Comparison of ENCODE assay signal across 25 mouse cellular contexts in genomic region chr2:158233106-158233505, GRCm38 (mm10). TPM values are rescaled to one million over a fixed set of nuclear protein-coding genes. Genes with fewer than 3 reads are reported as not detected.
A peak's percentile ranks its signal among the peaks of the same experiment; 100 is the strongest.
DNase-seq lines count a peak whose midpoint lies in the region; ATAC-seq and TF ChIP-seq lines count a peak whose summit lies in the region.
"Had no signal": no experiment of that assay in that cellular context is flagged by ENCODE, and none has a peak within 500 bp of the region (broad histone marks: within the 10 kb centered on the region; RNA-seq: fewer than 3 reads in every experiment).

No protein-coding gene starts in this region.

- DNase-seq in heart, adult 11 months = peak; percentile 96
- no peak for DNase-seq in heart, postnatal 14 days
- DNase-seq in NIH3T3 (ENCODE audit: low read depth) = peak; percentile 65
- no peak for DNase-seq in left cerebral cortex, adult 9 months (ENCODE audit: low spot score in 2 of 2)
- no peak for DNase-seq in adrenal gland, adult 18-20 months (ENCODE audit: low spot score in 2 of 2)
- DNase-seq in forebrain, embryonic 10.5 days (ENCODE audit: extremely low spot score, low spot score) = no peak
- DNase-seq: adrenal gland, adult 2 months; adrenal gland, postnatal 25 days; cerebellum, adult 8-10 months; cerebellum, postnatal 14 days; gastrocnemius, postnatal 14 days; kidney, adult 8-10 months had no signal

- no peak for TF ChIP-seq CTCF in intestine, postnatal 0 days (IDR thresholded peaks at IDR 0.05; ENCODE audit: low read depth)

- H3K9me3 ChIP-seq in intestine, postnatal 0 days (ENCODE audit: control insufficient read depth) = no peaks in the 10 kb centered on the region
- H3K9me3 ChIP-seq in forebrain, embryonic 10.5 days = no peaks in the 10 kb centered on the region
- H3K9me3 ChIP-seq: embryonic facial prominence, embryonic 12.5 days; forebrain, embryonic 12.5 days; heart, embryonic 12.5 days had no signal

- H3K36me3 ChIP-seq in intestine, postnatal 0 days (ENCODE audit: control insufficient read depth, insufficient read depth) = no peaks in the 10 kb centered on the region
- H3K36me3 ChIP-seq in forebrain, embryonic 10.5 days (replicated peaks) = no peaks in the 10 kb centered on the region
- H3K36me3 ChIP-seq: embryonic facial prominence, embryonic 12.5 days; forebrain, embryonic 12.5 days; heart, embryonic 12.5 days had no signal

- peak; percentile 54; the same call in 1 of the 2 replicates for ATAC-seq in megakaryocyte progenitor cell, adult 5-6 weeks (replicated peaks; ENCODE audit: poor library complexity)
- no peak for ATAC-seq in intestine, postnatal 0 days
- ATAC-seq: forebrain, embryonic 16.5 days; intestine, embryonic 16.5 days had no signal

- intact Hi-C loops in heart, postnatal 14 days (cut with DNase I) = no loop called here

- 47% methylated on average over 3 of the region's 3 CpGs for WGBS in intestine, postnatal 0 days
- 80% methylated on average over 3 of the region's 3 CpGs for WGBS in forebrain, embryonic 10.5 days

- 0 out of 2 replicates have a peak, but pooled peaks cover 3% of the 10 kb centered on the region for H3K4me1 ChIP-seq in intestine, postnatal 0 days (replicated peaks; ENCODE audit: control insufficient read depth, insufficient read depth, low read length)
- H3K4me1 ChIP-seq in forebrain, embryonic 10.5 days = peaks cover 31% of the 10 kb centered on the region

- H3K27me3 ChIP-seq in intestine, postnatal 0 days (replicated peaks; ENCODE audit: control insufficient read depth, insufficient read depth, low read length) = no peaks in the 10 kb centered on the region
- peaks cover 23% of the 10 kb centered on the region for H3K27me3 ChIP-seq in forebrain, embryonic 10.5 days (ENCODE audit: poor library complexity, severe bottlenecking)
- H3K27me3 ChIP-seq: embryonic facial prominence, embryonic 12.5 days; forebrain, embryonic 12.5 days had no signal

- no peak overlapping the region for H3K9ac ChIP-seq in intestine, postnatal 0 days (ENCODE audit: low read depth, low read length)
- H3K9ac ChIP-seq: embryonic facial prominence, embryonic 12.5 days; forebrain, embryonic 12.5 days; heart, embryonic 12.5 days; hindbrain, embryonic 14.5 days had no signal

- H3K4me3 ChIP-seq in intestine, postnatal 0 days (ENCODE audit: low read depth, low read length) = no peak overlapping the region
- H3K4me3 ChIP-seq in forebrain, embryonic 10.5 days = no peak overlapping the region
- H3K4me3 ChIP-seq: embryonic facial prominence, embryonic 12.5 days; forebrain, embryonic 12.5 days; heart, embryonic 12.5 days had no signal

- no peak overlapping the region for H3K4me2 ChIP-seq in intestine, postnatal 0 days (replicated peaks; ENCODE audit: low read depth)
- H3K4me2 ChIP-seq: embryonic facial prominence, embryonic 12.5 days; forebrain, embryonic 12.5 days; heart, embryonic 12.5 days; hindbrain, embryonic 14.5 days had no signal

- no peak overlapping the region for H3K27ac ChIP-seq in intestine, postnatal 0 days (ENCODE audit: low read depth, low read length)
- H3K27ac ChIP-seq in forebrain, embryonic 10.5 days = no peak overlapping the region
- H3K27ac ChIP-seq: embryonic facial prominence, embryonic 12.5 days; forebrain, embryonic 12.5 days; hindbrain, embryonic 14.5 days had no signal

RNA-seq across cellular contexts. Expression of gene D630003M21Rik, which starts 4.1 kb away (rescaled TPM):
- total RNA-seq in heart, postnatal 14 days (2021) = 1 to 10 TPM; 7.0 to 7.4 TPM
- total RNA-seq in megakaryocyte progenitor cell, adult 5-6 weeks (2015) = not detected in 2 replicates
- 0.04 TPM in 1 of 2 replicates, not detected in the other for total RNA-seq in megakaryocyte progenitor cell, adult 5-6 weeks (2017)
- polyA plus RNA-seq in intestine, postnatal 0 days (2015; fragmentation: Nextera tagmentation; extraction: Ambion mirVana) = 0.76 and 0.82 TPM in 2 replicates
- total RNA-seq in adrenal gland, adult 18-20 months (2021) = 1 to 10 TPM; 1.6 to 1.7 TPM
- 2.3 and 3.1 TPM in 2 replicates for polyA plus RNA-seq in forebrain, embryonic 10.5 days (2016; fragmentation: Nextera tagmentation; extraction: Ambion mirVana)
- total RNA-seq: hematopoietic stem cell, adult 5-6 weeks had no signal

RNA-seq across cellular contexts. Expression of gene Bpi, which starts 24.8 kb away (rescaled TPM):
- total RNA-seq in heart, postnatal 14 days (2021) = not detected
- total RNA-seq in megakaryocyte progenitor cell, adult 5-6 weeks (2015) = 0.12 TPM in 1 of 2 replicates, not detected in the other
- total RNA-seq in megakaryocyte progenitor cell, adult 5-6 weeks (2017) = not detected in 2 replicates
- polyA plus RNA-seq in intestine, postnatal 0 days (2015; fragmentation: Nextera tagmentation; extraction: Ambion mirVana) = not detected in 2 replicates
- not detected for total RNA-seq in adrenal gland, adult 18-20 months (2021)
- polyA plus RNA-seq in forebrain, embryonic 10.5 days (2016; fragmentation: Nextera tagmentation; extraction: Ambion mirVana) = not detected in 2 replicates
- total RNA-seq: adrenal gland, adult 2 months; adrenal gland, postnatal 25 days; gastrocnemius, adult 18-20 months; gastrocnemius, postnatal 14 days; heart, adult 8-10 months; hematopoietic stem cell, adult 5-6 weeks had no signal
- polyA plus RNA-seq: adrenal gland, adult 2 months; cortical plate, adult 2 months; embryonic facial prominence, embryonic 12.5 days; forebrain, embryonic 12.5 days; forebrain, embryonic 16.5 days; heart, embryonic 12.5 days; heart, embryonic 16.5 days; hindbrain, embryonic 14.5 days; intestine, embryonic 16.5 days had no signal

Comparison
In these comparisons a context has a peak if more than half of its experiments do, and no peak if none do; other contexts are left out.
1. DNase-seq: peak in heart, adult 11 months (single experiment) and NIH3T3 (single experiment); none in heart, postnatal 14 days (0 of 2), left cerebral cortex, adult 9 months (0 of 2), adrenal gland, adult 18-20 months (0 of 2) and forebrain, embryonic 10.5 days (single experiment).